Mouse (Mus musculus) small intestine, adult 2 months (tissue): ENCODE results near the gene Ralgapa1. TPM values are rescaled to one million over a fixed set of nuclear protein-coding genes. Genes with fewer than 3 reads are reported as not detected.
A peak's percentile ranks its signal among the peaks of the same experiment; 100 is the strongest.
"Not testable (repeated sequence)": the region's sequence is repeated elsewhere in the genome, so short reads cannot be mapped to it uniquely, and the experiment has no call there.

Experiments
- H3K27ac ChIP-seq: fragments of 200-500 bp; 2 replicates; pipeline ENCODE4 v1.5.1; 2012; ENCODE audit warnings: low read depth, low read length, control low read depth, inconsistent platforms; ENCODE audit not compliant: insufficient read depth
- H3K27me3 ChIP-seq: fragments of 200-500 bp; 2 replicates; pipeline ENCODE4 v1.6.1; 2012; ENCODE audit warnings: mild to moderate bottlenecking, moderate library complexity, low read length, inconsistent platforms; ENCODE audit not compliant: control insufficient read depth, insufficient read depth
- H3K36me3 ChIP-seq: fragments of 200-500 bp; 2 replicates; pipeline ENCODE4 v1.6.1; 2012; ENCODE audit warnings: mild to moderate bottlenecking, low read length, control low read depth, inconsistent platforms; ENCODE audit not compliant: control insufficient read depth, insufficient read depth
- H3K4me1 ChIP-seq: fragments of 200-500 bp; 2 replicates; pipeline ENCODE4 v1.6.1; 2012; ENCODE audit warnings: low read length, inconsistent platforms, mixed read lengths; ENCODE audit not compliant: control insufficient read depth, insufficient read depth, insufficient read length
- H3K4me3 ChIP-seq: fragments of 200-500 bp; 2 replicates; pipeline ENCODE4 v1.5.1; 2012; ENCODE audit warnings: low read depth, mild to moderate bottlenecking, control low read depth, inconsistent platforms, low read length, moderate library complexity
- CTCF ChIP-seq: fragments of 200-500 bp; IDR thresholded peaks from 2 replicates; pipeline ENCODE4 v1.5.1; 2012; ENCODE audit warnings: low read depth, mild to moderate bottlenecking, control low read depth, inconsistent platforms, low read length, moderate library complexity, mixed read lengths; ENCODE audit not compliant: insufficient replicate concordance, insufficient read length; ENCODE audit errors: extremely low read depth
- POLR2A ChIP-seq: fragments of 200-500 bp; IDR thresholded peaks from 2 replicates; pipeline ENCODE4 v1.6.1; 2012; ENCODE audit warnings: low read depth, mild to moderate bottlenecking, control low read depth, inconsistent platforms, low read length, moderate library complexity
- WGBS: fragments of 180-500 bp; shearing (Covaris S2); methylation state at CpG from one replicate; pipeline ENCODE4 v1.1.7; 2018; 5-methylcytosine and 5-hydroxymethylcytosine counted together
- polyA plus RNA-seq: library from polyadenylated mRNA; depleted of rRNA; stranded (reverse); fragments of >200 nt; gene quantifications from 2 replicates; pipeline ENCODE4 v1.2.3, GENCODE M21; 2012

Ralgapa1 gene
- polyA plus RNA-seq, 1 experiment, result 8.4 TPM

- WGBS, result 83% methylated on average over 5 of the region's 5 CpGs
- TF ChIP-seq POLR2A (no peak), CTCF (no peak)
- H3K4me1 ChIP-seq, result no peaks in the 10 kb centered on the region
Observed at GRCm38 (mm10) chr12:55800144-55800543, 20.8 kb downstream of the Ralgapa1 start.

GRCm38 (mm10) chr12:55798745-55799144 is 22.2 kb downstream of the Ralgapa1 start:
- 0 out of 2 replicates have a peak, but pooled peaks cover 3% of the 10 kb centered on the region for H3K36me3 ChIP-seq
- H3K4me1 ChIP-seq, result no peaks in the 10 kb centered on the region
- no peak overlapping the region for H3K4me3 ChIP-seq
- no peaks in the 10 kb centered on the region for H3K27me3 ChIP-seq
- TF ChIP-seq CTCF (no peak), POLR2A (no peak)
- H3K27ac ChIP-seq, result no peak overlapping the region
- WGBS, result 83% methylated on average over 4 of the region's 4 CpGs

More at GRCm38 (mm10) chr12:55800144-55800543, 20.8 kb downstream of the Ralgapa1 start:
- H3K36me3 ChIP-seq, result no peaks in the 10 kb centered on the region
- H3K4me3 ChIP-seq, result no peak overlapping the region
- no peaks in the 10 kb centered on the region for H3K27me3 ChIP-seq
- H3K27ac ChIP-seq, result no peak overlapping the region

DNA sequence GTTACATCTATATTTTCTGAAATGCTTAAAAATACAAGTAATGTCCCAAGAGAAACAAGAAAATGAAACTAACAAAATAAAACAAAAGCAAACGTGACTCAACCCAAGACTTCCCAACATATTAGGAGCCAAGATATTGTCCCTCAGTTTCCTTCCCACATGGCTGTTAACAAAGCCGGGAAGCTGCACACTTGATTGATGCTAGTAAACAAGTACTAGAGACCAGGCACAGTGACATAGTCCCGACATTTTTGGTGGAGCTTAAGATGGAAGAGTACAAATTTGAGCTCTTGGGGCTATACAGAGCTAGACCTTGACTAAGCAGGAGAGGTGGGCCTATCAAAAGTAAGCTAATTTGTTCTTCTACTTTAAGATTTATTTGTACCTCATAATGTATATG is 23.9 kb downstream of the Ralgapa1 start:
- Histone ChIP-seq H3K36me3 (0 out of 2 replicates have a peak, but pooled peaks cover 3% of the 10 kb centered on the region), H3K27ac (no peak overlapping the region), H3K4me1 (no peaks in the 10 kb centered on the region), H3K27me3 (no peaks in the 10 kb centered on the region), H3K4me3 (no peak overlapping the region)
- no peak for TF ChIP-seq CTCF
- no peak for TF ChIP-seq POLR2A
- 73% methylated on average over 3 of the region's 3 CpGs for WGBS

DNA sequence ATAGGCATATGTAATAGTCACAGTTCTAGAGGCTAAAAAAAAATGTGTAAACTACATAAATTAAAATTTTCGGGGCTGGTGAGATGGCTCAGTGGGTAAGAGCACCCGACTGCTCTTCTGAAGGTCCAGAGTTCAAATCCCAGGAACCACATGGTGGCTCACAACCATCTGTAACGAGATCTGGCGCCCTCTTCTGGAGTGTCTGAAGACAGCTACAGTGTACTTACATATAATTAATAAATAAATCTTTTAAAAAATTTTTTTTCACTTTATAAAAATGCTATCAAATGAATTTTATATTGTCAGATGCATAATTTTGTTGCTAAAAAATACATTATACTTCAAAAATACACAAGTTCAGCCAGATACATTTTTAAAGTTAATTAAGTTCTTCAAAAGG is 26.5 kb downstream of the Ralgapa1 start:
- not testable (repeated sequence) for H3K27me3 ChIP-seq, H3K4me3 ChIP-seq, H3K36me3 ChIP-seq, H3K27ac ChIP-seq, H3K4me1 ChIP-seq
- 87% methylated on average over 4 of the region's 4 CpGs for WGBS

DNA sequence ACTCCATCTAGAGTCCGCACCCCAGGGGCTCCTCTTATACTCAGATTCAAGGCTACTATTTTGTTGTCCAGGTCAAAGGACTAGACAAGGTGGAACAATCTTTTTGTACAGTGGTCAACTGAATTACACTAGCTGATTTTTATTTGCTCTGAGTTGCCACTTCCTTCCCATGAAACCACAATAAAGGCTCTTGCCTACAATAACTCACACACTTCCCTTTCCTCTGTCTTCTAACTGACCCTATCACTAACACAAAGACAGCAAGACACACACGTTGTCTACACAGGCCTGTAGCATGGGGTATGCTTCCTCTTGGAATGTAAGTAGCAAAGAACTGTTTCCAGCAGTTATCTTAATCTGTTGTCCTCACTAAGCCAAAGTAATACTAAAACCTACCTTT is 35.7 kb downstream of the Ralgapa1 start:
- WGBS, result 84% methylated on average over 2 of the region's 2 CpGs
- Histone ChIP-seq H3K4me3 (no peak overlapping the region), H3K4me1 (no peaks in the 10 kb centered on the region), H3K27ac (no peak overlapping the region), H3K27me3 (no peaks in the 10 kb centered on the region), H3K36me3 (peaks cover 27% of the 10 kb centered on the region)
- no peak for TF ChIP-seq POLR2A
- TF ChIP-seq CTCF, result no peak

GRCm38 (mm10) chr12:55782662-55783061 is 38.3 kb downstream of the Ralgapa1 start:
- Histone ChIP-seq H3K27ac (no peak overlapping the region), H3K36me3 (peaks cover 25% of the 10 kb centered on the region), H3K27me3 (no peaks in the 10 kb centered on the region), H3K4me3 (no peak overlapping the region), H3K4me1 (no peaks in the 10 kb centered on the region)
- TF ChIP-seq CTCF (no peak), POLR2A (no peak)
- WGBS, result 91% methylated on average over 3 of the region's 3 CpGs

DNA sequence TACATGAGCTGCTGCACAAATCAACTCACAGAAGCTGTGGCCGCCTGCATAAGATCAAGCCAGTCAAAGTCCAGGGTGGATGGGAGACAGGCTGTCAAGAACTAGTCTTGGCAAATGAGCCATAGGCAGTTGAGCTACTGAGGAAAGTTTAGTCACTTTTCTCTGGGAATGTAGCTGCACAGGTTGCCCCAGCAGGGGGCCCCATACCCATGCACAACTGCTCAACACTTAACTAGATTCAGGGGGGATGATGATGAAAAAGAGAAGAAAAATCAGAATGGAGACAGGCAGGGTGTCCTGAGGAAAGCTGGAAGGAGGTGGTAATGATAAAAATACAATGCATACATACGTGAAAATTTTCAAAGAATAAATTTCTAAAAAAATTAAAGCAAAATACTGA is 42.7 kb downstream of the Ralgapa1 start:
- TF ChIP-seq POLR2A, result no peak
- TF ChIP-seq CTCF, result peak; percentile 69; the same call in 1 of the 2 replicates
- Histone ChIP-seq H3K36me3 (peaks cover 15% of the 10 kb centered on the region), H3K27me3 (no peaks in the 10 kb centered on the region), H3K4me1 (no peaks in the 10 kb centered on the region), H3K4me3 (no peak overlapping the region), H3K27ac (no peak overlapping the region)
- 79% methylated on average over 2 of the region's 2 CpGs for WGBS

- no peaks in the 10 kb centered on the region for H3K4me1 ChIP-seq
Observed at GRCm38 (mm10) chr12:55777356-55777755, 43.6 kb downstream of the Ralgapa1 start.

More at GRCm38 (mm10) chr12:55777356-55777755, 43.6 kb downstream of the Ralgapa1 start:
- no peak overlapping the region for H3K4me3 ChIP-seq
- no peak overlapping the region for H3K27ac ChIP-seq
- H3K36me3 ChIP-seq, result peaks cover 12% of the 10 kb centered on the region
- TF ChIP-seq POLR2A, result no peak
- no peak for TF ChIP-seq CTCF
- no peaks in the 10 kb centered on the region for H3K27me3 ChIP-seq
